Comparison of ENCODE assay signal across 15 mouse cellular contexts in the genomic region with DNA sequence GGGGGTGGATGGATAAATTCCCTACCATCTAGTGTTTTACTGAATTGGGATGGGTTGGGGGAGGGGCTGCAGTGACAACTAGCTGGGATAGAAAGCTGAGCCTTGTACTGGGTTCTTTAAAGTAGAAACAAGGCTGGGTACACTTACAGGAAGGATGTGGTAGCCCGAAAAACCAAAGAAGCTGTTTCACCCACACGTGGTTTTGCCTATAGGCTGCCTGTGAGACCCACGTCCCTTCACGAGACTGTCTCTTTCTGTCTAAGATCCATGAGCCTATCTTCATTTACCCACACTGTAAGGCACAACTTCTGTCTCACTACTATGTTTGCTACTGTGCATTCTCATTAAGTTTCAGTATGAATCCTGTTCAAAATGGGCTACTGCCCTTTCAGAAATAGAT.
DNase-seq lines count a peak whose midpoint lies in the region; ATAC-seq lines count a peak whose summit lies in the region.
"Had no signal": no experiment of that assay in that cellular context is flagged by ENCODE, and none has a peak within 500 bp of the region (broad histone marks: within the 10 kb centered on the region; RNA-seq: fewer than 3 reads in every experiment).

No protein-coding gene starts in this region.

- 47% methylated on average over 4 of the region's 4 CpGs for WGBS in midbrain, embryonic 10.5 days
- 56% methylated on average over 4 of the region's 4 CpGs for WGBS in midbrain, embryonic 15.5 days
- WGBS in liver, embryonic 12.5 days (ENCODE audit: insufficient replicate concordance), result 26% methylated on average over 4 of the region's 4 CpGs

- H3K36me3 ChIP-seq in midbrain, embryonic 10.5 days, result no peaks in the 10 kb centered on the region
- no peaks in the 10 kb centered on the region for H3K36me3 ChIP-seq in midbrain, embryonic 15.5 days (replicated peaks)
- H3K36me3 ChIP-seq in liver, embryonic 12.5 days, result no peaks in the 10 kb centered on the region

- no peak overlapping the region for H3K4me2 ChIP-seq in midbrain, embryonic 15.5 days
- no peak overlapping the region for H3K4me2 ChIP-seq in liver, embryonic 12.5 days

- no peak overlapping the region for H3K9ac ChIP-seq in midbrain, embryonic 15.5 days
- no peak overlapping the region for H3K9ac ChIP-seq in liver, embryonic 12.5 days

- H3K4me1 ChIP-seq in midbrain, embryonic 10.5 days, result peaks cover 100% of the 10 kb centered on the region
- peaks cover 8% of the 10 kb centered on the region; the same call in 1 of the 2 replicates for H3K4me1 ChIP-seq in midbrain, embryonic 15.5 days
- no peaks in the 10 kb centered on the region for H3K4me1 ChIP-seq in liver, embryonic 12.5 days

- ATAC-seq in midbrain, embryonic 15.5 days (replicated peaks), result no peak
- peak; percentile 74 to 75 for ATAC-seq in hematopoietic stem cell, adult 5-6 weeks (replicated peaks in 1 of 2; ENCODE audit: insufficient read depth in 1 of 2, low FRiP score in 2 of 2, low TSS enrichment in 1 of 2, low read depth in 1 of 2, poor library complexity in 2 of 2, severe bottlenecking in 2 of 2)
- ATAC-seq in liver, embryonic 12.5 days, result no peak

- no peak for DNase-seq in midbrain, embryonic 10.5 days (ENCODE audit: low spot score)
- peak; percentile 64 for DNase-seq in T-cell, adult 2 months (ENCODE audit: low spot score)
- DNase-seq in thymus, postnatal 14 days, result peak; percentile 44
- DNase-seq in gastrocnemius, postnatal 25 days, result no peak
- DNase-seq: adrenal gland, postnatal 10 days; cerebellum, adult 9-10 months; heart, postnatal 36 days; kidney, adult 18-20 months; lung, adult 18-20 months; right cerebral cortex, postnatal 4 days had no signal

- H3K4me3 ChIP-seq in midbrain, embryonic 10.5 days, result no peak overlapping the region
- no peak overlapping the region for H3K4me3 ChIP-seq in midbrain, embryonic 15.5 days
- no peak overlapping the region for H3K4me3 ChIP-seq in liver, embryonic 12.5 days
- H3K4me3 ChIP-seq: left cerebral cortex, adult 2 months had no signal

- H3K27ac ChIP-seq in midbrain, embryonic 10.5 days (replicated peaks), result peak overlapping the region; percentile 90
- H3K27ac ChIP-seq in midbrain, embryonic 15.5 days, result no peak overlapping the region
- no peak overlapping the region for H3K27ac ChIP-seq in liver, embryonic 12.5 days
- H3K27ac ChIP-seq: left cerebral cortex, adult 2 months; macrophage had no signal

- peaks cover 50% of the 10 kb centered on the region for H3K27me3 ChIP-seq in midbrain, embryonic 10.5 days (ENCODE audit: low read depth, poor library complexity, severe bottlenecking)
- peaks cover 10% of the 10 kb centered on the region; the same call in 1 of the 2 replicates for H3K27me3 ChIP-seq in midbrain, embryonic 15.5 days (replicated peaks)
- H3K27me3 ChIP-seq in liver, embryonic 12.5 days (replicated peaks), result peaks cover 26% of the 10 kb centered on the region

- no peaks in the 10 kb centered on the region for H3K9me3 ChIP-seq in midbrain, embryonic 10.5 days (replicated peaks)
- H3K9me3 ChIP-seq in midbrain, embryonic 15.5 days, result no peaks in the 10 kb centered on the region
- no peaks in the 10 kb centered on the region for H3K9me3 ChIP-seq in liver, embryonic 12.5 days (replicated peaks)

Comparison
In these comparisons a context has a peak if more than half of its experiments do, and no peak if none do; other contexts are left out.
1. DNase-seq: peak in T-cell, adult 2 months (single experiment) and thymus, postnatal 14 days (single experiment); none in midbrain, embryonic 10.5 days (single experiment) and gastrocnemius, postnatal 25 days (single experiment).
2. ATAC-seq: peak in hematopoietic stem cell, adult 5-6 weeks (2 of 2); none in midbrain, embryonic 15.5 days (single experiment) and liver, embryonic 12.5 days (single experiment).